Mouse (Mus musculus) frontal cortex, postnatal 25 days (tissue): Measurements from ENCODE around the gene Crebrf.

ENCODE experiments used
- DNase-seq, 2 experiments: peaks; one replicate each; pipeline ENCODE4 v3.0.0; 2022; ENCODE audit warnings: low spot score in 2 of 2

Gene Crebrf

GRCm38 (mm10) chr17:26778430-26779100 is 63.1 kb downstream of the Crebrf start:
- no peak for DNase-seq

- no peak for DNase-seq
Measured at GRCm38 (mm10) chr17:26779471-26779870, 64.0 kb downstream of the Crebrf start.

GRCm38 (mm10) chr17:26780750-26781571 is 65.5 kb downstream of the Crebrf start, which contains the start of gene Bnip1:
Gene Bnip1 (plus strand): TSS chr17:26781066.
- peak; percentile 72 to 75 for DNase-seq

GRCm38 (mm10) chr17:26781610-26782043 is 66.2 kb downstream of the Crebrf start:
- no peak for DNase-seq

GRCm38 (mm10) chr17:26784525-26784924 is 69.1 kb downstream of the Crebrf start:
- DNase-seq, result no peak

- DNase-seq, result no peak
Measured at GRCm38 (mm10) chr17:26786586-26786985, 71.1 kb downstream of the Crebrf start.

GRCm38 (mm10) chr17:26788986-26789385 is 73.5 kb downstream of the Crebrf start:
- no peak for DNase-seq

- DNase-seq, result no peak
Measured at GRCm38 (mm10) chr17:26789460-26790268, 74.2 kb downstream of the Crebrf start.

GRCm38 (mm10) chr17:26790269-26791214 is 75.1 kb downstream of the Crebrf start:
- DNase-seq, result no peak

- peak in 1 of 2 experiments; percentile 28 for DNase-seq
Measured at GRCm38 (mm10) chr17:26791580-26791979, 76.1 kb downstream of the Crebrf start.

- no peak for DNase-seq
Measured at GRCm38 (mm10) chr17:26792096-26792495, 76.6 kb downstream of the Crebrf start.

- DNase-seq, result no peak
Measured at GRCm38 (mm10) chr17:26793068-26793765, 77.8 kb downstream of the Crebrf start.

GRCm38 (mm10) chr17:26794744-26795143 is 79.3 kb downstream of the Crebrf start:
- DNase-seq, result peak; percentile 32 to 39

GRCm38 (mm10) chr17:26795386-26795785 is 79.9 kb downstream of the Crebrf start:
- DNase-seq, result no peak

- DNase-seq, result no peak
Measured at GRCm38 (mm10) chr17:26797379-26798128, 82.1 kb downstream of the Crebrf start.

- no peak for DNase-seq
Measured at GRCm38 (mm10) chr17:26802886-26803285, 87.4 kb downstream of the Crebrf start.

- DNase-seq, result no peak
Measured at GRCm38 (mm10) chr17:26812607-26813006, 97.2 kb downstream of the Crebrf start.

- DNase-seq, result no peak
Measured at GRCm38 (mm10) chr17:26813497-26813896, 98.0 kb downstream of the Crebrf start.

GRCm38 (mm10) chr17:26816810-26817209 is 101.4 kb downstream of the Crebrf start:
- DNase-seq, result no peak

GRCm38 (mm10) chr17:26817776-26818175 is 102.3 kb downstream of the Crebrf start:
- DNase-seq, result no peak
